Mouse (Mus musculus) embryonic facial prominence, embryonic 15.5 days (tissue): Measurements from ENCODE around the gene Tmem176a. TPM values are rescaled to one million over a fixed set of nuclear protein-coding genes. Genes with fewer than 3 reads are reported as not detected.
"Not testable (repeated sequence)": the region's sequence is repeated elsewhere in the genome, so short reads cannot be mapped to it uniquely, and the experiment has no call there.

Experiments
- ATAC-seq: fragments of 200-750 bp; cut with Nextera tagmentation; 2 replicates; pipeline ENCODE4 v1.8.0; 2017; ENCODE audit warnings: low read depth, moderate TSS enrichment; ENCODE audit not compliant: insufficient number of reproducible peaks, low FRiP score, low TSS enrichment
- H3K27ac ChIP-seq: fragments of 300-500 bp; sonication (generic); replicated peaks from 2 replicates; pipeline ENCODE4 v1.5.1; 2015; ENCODE audit warnings: mild to moderate bottlenecking, inconsistent platforms
- H3K27me3 ChIP-seq: fragments of 300-500 bp; sonication (generic); 2 replicates; pipeline ENCODE4 v1.6.1; 2015; ENCODE audit warnings: inconsistent platforms
- H3K36me3 ChIP-seq: fragments of 300-500 bp; sonication (generic); 2 replicates; pipeline ENCODE4 v1.6.1; 2015; ENCODE audit warnings: mild to moderate bottlenecking, inconsistent platforms
- H3K4me1 ChIP-seq: fragments of 300-500 bp; sonication (generic); 2 replicates; pipeline ENCODE4 v1.6.1; 2015; ENCODE audit warnings: inconsistent platforms
- H3K4me2 ChIP-seq: fragments of 300-500 bp; sonication (generic); replicated peaks from 2 replicates; pipeline ENCODE4 v1.6.1; 2015; ENCODE audit warnings: mild to moderate bottlenecking, inconsistent platforms
- H3K4me3 ChIP-seq: fragments of 300-500 bp; sonication (generic); replicated peaks from 2 replicates; pipeline ENCODE4 v1.5.1; 2015; ENCODE audit warnings: mild to moderate bottlenecking, inconsistent platforms
- H3K9ac ChIP-seq: fragments of 300-500 bp; sonication (generic); 2 replicates; pipeline ENCODE4 v1.6.1; 2015; ENCODE audit warnings: inconsistent platforms
- H3K9me3 ChIP-seq: fragments of 300-500 bp; sonication (generic); replicated peaks from 2 replicates; pipeline ENCODE4 v1.6.1; 2016; ENCODE audit warnings: inconsistent platforms
- whole genome bisulfite sequencing: fragments of 180-500 bp; shearing (Covaris S2); methylation state at CpG from one replicate; pipeline ENCODE4 v1.1.7; 2015; 5-methylcytosine and 5-hydroxymethylcytosine counted together
- polyA plus RNA-seq: library from polyadenylated mRNA; unstranded; fragments of >200 nt; fragmentation: Nextera tagmentation; extraction: Ambion mirVana; gene quantifications from 2 replicates; pipeline ENCODE4 v1.2.1, GENCODE M21; 2015

Tmem176a gene
- polyA plus RNA-seq, result 64.4 and 77.8 TPM in 2 replicates

- H3K36me3 ChIP-seq, result peaks cover 40% of the 10 kb centered on the region; the same call in 1 of the 2 replicates
- ATAC-seq, result peak; percentile 7; the same call in 1 of the 2 replicates
- 15% methylated on average over 7 of the region's 7 CpGs for WGBS
Observed at GRCm38 (mm10) chr6:48840371-48840969, at the start of gene Tmem176a. Gene Tmem176a (plus strand): TSS chr6:48840919.

GRCm38 (mm10) chr6:48801897-48802296, 38.8 kb upstream of the Tmem176a start:
- Histone ChIP-seq H3K4me1 (no peaks in the 10 kb centered on the region), H3K27me3 (no peaks in the 10 kb centered on the region), H3K4me2 (no peak overlapping the region), H3K4me3 (no peak overlapping the region), H3K9me3 (no peaks in the 10 kb centered on the region), H3K27ac (no peak overlapping the region), H3K36me3 (no peaks in the 10 kb centered on the region), H3K9ac (no peak overlapping the region)
- 81% methylated on average over 1 of the region's 1 CpGs for WGBS
- ATAC-seq, result no peak

More at GRCm38 (mm10) chr6:48840371-48840969, at the start of gene Tmem176a:
- Histone ChIP-seq H3K4me2 (peak within 1 kb of the TSS; percentile 63), H3K27ac (peak within 1 kb of the TSS; percentile 85), H3K4me3 (peak within 1 kb of the TSS; percentile 52), H3K4me1 (peaks cover 42% of the 10 kb centered on the region), H3K9me3 (no peaks in the 10 kb centered on the region), H3K9ac (peak within 1 kb of the TSS; percentile 37), H3K27me3 (no peaks in the 10 kb centered on the region)

DNA sequence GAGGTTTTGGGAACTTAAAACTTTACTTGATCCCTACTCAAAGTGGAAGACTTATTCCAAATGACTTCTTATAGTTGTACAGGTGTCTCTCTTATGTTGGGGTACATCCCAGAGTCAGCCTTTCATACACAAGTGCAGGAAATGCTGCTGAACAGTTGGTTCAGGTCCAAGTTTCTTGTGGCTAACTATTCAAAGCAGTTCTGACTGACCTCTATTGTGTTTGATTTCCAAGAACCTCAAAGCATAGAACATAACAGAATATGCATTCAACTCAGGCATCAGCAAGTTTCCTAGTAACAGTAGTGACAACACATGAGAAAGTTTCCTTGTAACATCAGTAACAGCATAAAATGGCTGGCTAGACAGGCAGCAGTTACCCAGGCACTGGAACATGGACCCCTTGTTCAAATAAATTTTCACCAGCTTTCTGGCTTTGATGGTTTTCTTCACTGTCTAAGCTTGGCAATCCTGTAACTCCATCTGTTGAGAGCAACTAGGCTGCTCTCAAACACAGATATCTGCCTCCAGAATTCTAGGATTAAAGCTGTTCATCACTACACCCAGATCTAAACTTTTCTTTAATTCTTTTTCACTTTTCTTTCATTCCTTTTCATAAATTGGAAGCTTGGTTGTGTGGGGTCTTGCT, 37.2 kb upstream of the Tmem176a start:
- Histone ChIP-seq H3K4me1 (no peaks in the 10 kb centered on the region), H3K9ac (no peak overlapping the region), H3K27ac (no peak overlapping the region), H3K4me2 (no peak overlapping the region), H3K27me3 (no peaks in the 10 kb centered on the region), H3K4me3 (no peak overlapping the region), H3K36me3 (no peaks in the 10 kb centered on the region), H3K9me3 (no peaks in the 10 kb centered on the region)
- no peak for ATAC-seq

- Histone ChIP-seq H3K4me2 (no peak overlapping the region), H3K9ac (no peak overlapping the region), H3K27me3 (no peaks in the 10 kb centered on the region), H3K27ac (no peak overlapping the region), H3K36me3 (no peaks in the 10 kb centered on the region), H3K9me3 (no peaks in the 10 kb centered on the region), H3K4me1 (no peaks in the 10 kb centered on the region), H3K4me3 (no peak overlapping the region)
- ATAC-seq, result no peak
- 90% methylated on average over 5 of the region's 5 CpGs for WGBS
Observed at GRCm38 (mm10) chr6:48804346-48804745, 36.4 kb upstream of the Tmem176a start.

DNA sequence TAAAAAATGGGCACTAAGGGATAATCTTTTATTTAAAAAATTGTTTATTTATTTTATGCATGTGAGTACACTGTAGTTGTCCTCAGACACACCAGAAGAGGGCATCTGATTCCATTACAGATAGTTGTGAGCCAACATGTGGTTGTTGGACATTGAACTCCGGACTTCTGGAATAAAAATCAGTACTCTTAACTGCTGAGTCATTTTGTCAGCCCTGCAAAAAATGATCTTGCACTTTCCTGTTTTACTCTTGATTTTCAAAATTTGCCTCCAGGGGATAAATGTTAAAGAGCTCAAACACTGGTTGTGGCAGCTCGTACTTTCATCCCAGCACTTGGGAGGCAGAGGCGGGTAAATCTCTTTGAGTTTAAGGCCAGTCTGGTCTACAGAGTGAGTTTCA, 34.0 kb upstream of the Tmem176a start:
- WGBS, result 73% methylated on average over 3 of the region's 3 CpGs
- no peaks in the 10 kb centered on the region for H3K36me3 ChIP-seq

DNA sequence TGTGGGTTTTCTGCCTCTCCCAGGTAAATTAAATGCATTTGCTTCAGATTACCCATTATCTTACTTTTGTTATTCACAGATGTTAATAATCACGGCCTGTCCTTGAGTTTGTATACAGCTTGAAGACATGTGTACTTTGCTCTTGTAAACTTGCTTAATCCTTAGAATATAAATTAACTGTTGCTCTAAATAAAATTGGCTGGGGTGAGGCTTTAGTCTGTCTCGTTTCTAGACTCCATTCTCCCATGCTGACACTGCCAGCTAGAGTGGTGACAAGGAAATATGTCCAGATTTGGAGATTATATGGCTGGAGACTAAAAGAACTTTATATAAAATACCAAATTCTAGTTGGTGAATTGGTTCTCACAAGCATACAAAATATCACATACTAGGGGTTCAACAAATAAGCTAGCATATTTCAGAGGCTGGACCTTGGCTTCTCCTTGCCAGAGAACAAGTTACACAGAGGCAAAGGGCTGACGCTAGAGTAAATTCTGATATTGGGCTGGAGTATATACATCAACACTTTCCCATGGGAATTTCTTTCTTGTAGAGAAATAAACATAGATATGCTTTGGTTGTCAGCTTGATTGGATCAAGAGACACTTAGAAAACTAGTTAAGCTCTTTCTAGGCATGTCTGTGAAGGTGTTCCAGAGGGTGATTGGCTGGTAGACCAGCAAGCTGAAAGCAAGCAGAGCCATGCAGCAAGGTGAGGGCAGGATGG, 31.1 kb upstream of the Tmem176a start:
- Histone ChIP-seq H3K27ac (no peak overlapping the region), H3K27me3 (no peaks in the 10 kb centered on the region), H3K4me3 (no peak overlapping the region), H3K36me3 (no peaks in the 10 kb centered on the region), H3K9ac (no peak overlapping the region), H3K4me2 (no peak overlapping the region), H3K4me1 (no peaks in the 10 kb centered on the region), H3K9me3 (no peaks in the 10 kb centered on the region)
- ATAC-seq, result no peak
- 55% methylated on average over 3 of the region's 3 CpGs for WGBS

More for the DNA sequence above, 34.0 kb upstream of the Tmem176a start:
- Histone ChIP-seq H3K27me3 (no peaks in the 10 kb centered on the region), H3K4me3 (no peak overlapping the region), H3K27ac (no peak overlapping the region), H3K9me3 (no peaks in the 10 kb centered on the region), H3K4me1 (no peaks in the 10 kb centered on the region), H3K4me2 (no peak overlapping the region), H3K9ac (no peak overlapping the region)
- no peak for ATAC-seq

DNA sequence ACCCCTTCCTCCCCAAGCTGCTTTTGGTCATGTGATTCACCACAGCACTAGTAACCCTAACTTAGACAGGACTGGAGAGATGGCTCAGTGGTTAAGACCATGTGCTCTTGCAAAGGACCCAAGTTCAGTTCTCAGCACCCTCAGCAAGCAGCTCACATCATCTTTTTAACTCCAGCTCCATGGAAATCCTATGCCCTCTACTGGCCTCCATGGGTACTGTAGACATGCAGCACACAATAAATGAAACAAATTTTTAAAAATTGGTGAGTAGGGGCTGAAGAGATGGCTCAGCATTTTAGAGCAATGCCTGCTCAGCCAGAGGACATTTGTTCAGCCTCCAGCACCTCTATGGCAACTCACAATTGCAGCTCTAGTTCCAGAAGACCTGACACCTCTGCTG, 25.7 kb upstream of the Tmem176a start:
- ATAC-seq, result no peak
- Histone ChIP-seq H3K4me2 (no peak overlapping the region), H3K9ac (no peak overlapping the region), H3K9me3 (no peaks in the 10 kb centered on the region), H3K4me1 (no peaks in the 10 kb centered on the region), H3K4me3 (no peak overlapping the region), H3K27ac (no peak overlapping the region), H3K36me3 (no peaks in the 10 kb centered on the region), H3K27me3 (no peaks in the 10 kb centered on the region)

DNA sequence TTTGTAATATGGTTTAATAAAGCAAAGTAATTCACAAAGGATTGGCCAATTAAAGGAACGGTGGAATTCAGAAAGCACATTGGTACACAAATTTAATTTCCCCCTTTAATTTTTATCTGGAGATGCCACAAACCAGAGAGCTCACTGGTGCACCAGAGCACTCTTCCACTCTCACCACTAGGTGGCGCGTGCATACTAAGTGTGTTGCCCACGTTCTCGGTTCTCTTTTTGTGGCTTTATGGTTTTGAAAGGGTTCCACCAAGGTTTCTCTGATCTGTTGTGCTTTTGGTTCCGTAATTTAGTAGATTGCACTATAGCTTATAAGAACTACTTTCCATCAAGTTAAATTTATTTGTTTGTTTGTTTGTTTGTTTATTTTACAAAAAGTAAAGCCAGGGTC, 22.9 kb upstream of the Tmem176a start:
- Histone ChIP-seq H3K4me2 (no peak overlapping the region), H3K27me3 (no peaks in the 10 kb centered on the region), H3K27ac (no peak overlapping the region), H3K9ac (no peak overlapping the region), H3K9me3 (no peaks in the 10 kb centered on the region), H3K4me3 (no peak overlapping the region), H3K36me3 (no peaks in the 10 kb centered on the region), H3K4me1 (no peaks in the 10 kb centered on the region)
- WGBS, result 3% methylated on average over 6 of the region's 6 CpGs
- ATAC-seq, result no peak

GRCm38 (mm10) chr6:48821991-48822785, 18.5 kb upstream of the Tmem176a start:
- not testable (repeated sequence) for H3K4me3 ChIP-seq, H3K27ac ChIP-seq, H3K4me1 ChIP-seq, H3K27me3 ChIP-seq, H3K9ac ChIP-seq, H3K36me3 ChIP-seq, H3K4me2 ChIP-seq, H3K9me3 ChIP-seq, ATAC-seq
- 75% methylated on average over 7 of the region's 7 CpGs for WGBS

GRCm38 (mm10) chr6:48825016-48825415, 15.7 kb upstream of the Tmem176a start:
- Histone ChIP-seq H3K4me1 (0 out of 2 replicates have a peak, but pooled peaks cover 5% of the 10 kb centered on the region), H3K9me3 (no peaks in the 10 kb centered on the region), H3K27ac (no peak overlapping the region), H3K4me3 (no peak overlapping the region), H3K36me3 (no peaks in the 10 kb centered on the region), H3K27me3 (no peaks in the 10 kb centered on the region), H3K9ac (no peak overlapping the region), H3K4me2 (no peak overlapping the region)
- 46% methylated on average over 7 of the region's 7 CpGs for WGBS
- no peak for ATAC-seq

GRCm38 (mm10) chr6:48828976-48829375, 11.7 kb upstream of the Tmem176a start:
- 0 out of 2 replicates have a peak, but pooled peaks cover 8% of the 10 kb centered on the region for H3K4me1 ChIP-seq
- H3K4me2 ChIP-seq, result no peak overlapping the region
- peaks cover 19% of the 10 kb centered on the region for H3K36me3 ChIP-seq
- ATAC-seq, result no peak
- H3K9me3 ChIP-seq, result no peaks in the 10 kb centered on the region
- no peak overlapping the region for H3K9ac ChIP-seq
- WGBS, result 59% methylated on average over 1 of the region's 1 CpGs
- H3K4me3 ChIP-seq, result no peak overlapping the region
- H3K27me3 ChIP-seq, result no peaks in the 10 kb centered on the region
- H3K27ac ChIP-seq, result no peak overlapping the region
